Mouse (Mus musculus): ENCODE measurements at regions not wholly inside any gene's neighbourhood (a gene's known extent, or its start where the extent isn't known, plus 50 kb on each side); places are given as distances from the start of the nearest gene placed in this dataset.

GRCm38 (mm10) chr16:78098555-78098954 is 202.7 kb upstream of the Cxadr start:
- ATAC-seq (ENCODE audit: low read depth) (no peak), DNase-seq (ENCODE audit: low spot score) (no peak)
- H3K4me3 ChIP-seq (ENCODE audit: low read depth, low read length), result no peak overlapping the region
- H3K4me1 ChIP-seq (ENCODE audit: control insufficient read depth, insufficient read depth, low read length), result peaks cover 20% of the 10 kb centered on the region
- H3K27me3 ChIP-seq (replicated peaks; ENCODE audit: control insufficient read depth, insufficient read depth, low read length), result no peaks in the 10 kb centered on the region
- WGBS, result 76% methylated on average over 6 of the region's 6 CpGs
- no peaks in the 10 kb centered on the region for H3K36me3 ChIP-seq (ENCODE audit: control insufficient read depth, insufficient read depth, low read length)
- H3K27ac ChIP-seq (replicated peaks; ENCODE audit: low read depth, low read length), result no peak overlapping the region
- no peak overlapping the region for H3K9ac ChIP-seq (ENCODE audit: low read depth, low read length)
- H3K4me2 ChIP-seq (ENCODE audit: low read depth, low read length), result no peak overlapping the region
- 0 out of 2 replicates have a peak, but pooled peaks cover 5% of the 10 kb centered on the region for H3K9me3 ChIP-seq (ENCODE audit: control insufficient read depth, low read length)

- H3K4me1 ChIP-seq (ENCODE audit: control insufficient read depth, insufficient read depth, low read length), result peaks cover 18% of the 10 kb centered on the region
- no peaks in the 10 kb centered on the region for H3K27me3 ChIP-seq (replicated peaks; ENCODE audit: control insufficient read depth, insufficient read depth, low read length)
- no peak overlapping the region for H3K4me2 ChIP-seq (ENCODE audit: low read depth, low read length)
- H3K27ac ChIP-seq (replicated peaks; ENCODE audit: low read depth, low read length), result no peak overlapping the region
- H3K9ac ChIP-seq (ENCODE audit: low read depth, low read length), result no peak overlapping the region
- ATAC-seq (ENCODE audit: low read depth) (no peak), DNase-seq (ENCODE audit: low spot score) (no peak)
- no peak overlapping the region for H3K4me3 ChIP-seq (ENCODE audit: low read depth, low read length)
- 51% methylated on average over 1 of the region's 1 CpGs for whole genome bisulfite sequencing
- no peaks in the 10 kb centered on the region for H3K36me3 ChIP-seq (ENCODE audit: control insufficient read depth, insufficient read depth, low read length)
- H3K9me3 ChIP-seq (ENCODE audit: control insufficient read depth, low read length), result 0 out of 2 replicates have a peak, but pooled peaks cover 5% of the 10 kb centered on the region
Measured at GRCm38 (mm10) chr16:78096571-78096970, 204.7 kb upstream of the Cxadr start.

- no peak overlapping the region for H3K27ac ChIP-seq (replicated peaks; ENCODE audit: low read depth, low read length)
- H3K9ac ChIP-seq (ENCODE audit: low read depth, low read length), result no peak overlapping the region
- ATAC-seq (ENCODE audit: low read depth) (no peak), DNase-seq (ENCODE audit: low spot score) (no peak)
- H3K4me2 ChIP-seq (ENCODE audit: low read depth, low read length), result no peak overlapping the region
- H3K36me3 ChIP-seq (ENCODE audit: control insufficient read depth, insufficient read depth, low read length), result no peaks in the 10 kb centered on the region
- no peaks in the 10 kb centered on the region for H3K4me1 ChIP-seq (ENCODE audit: control insufficient read depth, insufficient read depth, low read length)
- no peaks in the 10 kb centered on the region for H3K27me3 ChIP-seq (replicated peaks; ENCODE audit: control insufficient read depth, insufficient read depth, low read length)
- WGBS, result 83% methylated on average over 3 of the region's 3 CpGs
- no peaks in the 10 kb centered on the region for H3K9me3 ChIP-seq (ENCODE audit: control insufficient read depth, low read length)
- H3K4me3 ChIP-seq (ENCODE audit: low read depth, low read length), result no peak overlapping the region
Measured at GRCm38 (mm10) chr16:78090155-78090554, 211.1 kb upstream of the Cxadr start.

GRCm38 (mm10) chr16:78067532-78068118 is 233.7 kb upstream of the Cxadr start:
- H3K27me3 ChIP-seq (replicated peaks; ENCODE audit: control insufficient read depth, insufficient read depth, low read length), result no peaks in the 10 kb centered on the region

GRCm38 (mm10) chr16:78060516-78060915 is 240.8 kb upstream of the Cxadr start:
- Histone ChIP-seq H3K4me3 (ENCODE audit: low read depth, low read length) (no peak overlapping the region), H3K4me2 (ENCODE audit: low read depth, low read length) (no peak overlapping the region), H3K9me3 (ENCODE audit: control insufficient read depth, low read length) (no peaks in the 10 kb centered on the region), H3K27me3 (replicated peaks; ENCODE audit: control insufficient read depth, insufficient read depth, low read length) (no peaks in the 10 kb centered on the region), H3K27ac (replicated peaks; ENCODE audit: low read depth, low read length) (no peak overlapping the region), H3K36me3 (ENCODE audit: control insufficient read depth, insufficient read depth, low read length) (no peaks in the 10 kb centered on the region), H3K9ac (ENCODE audit: low read depth, low read length) (no peak overlapping the region), H3K4me1 (ENCODE audit: control insufficient read depth, insufficient read depth, low read length) (no peaks in the 10 kb centered on the region)
- DNase-seq (ENCODE audit: low spot score) (peak; percentile 47), ATAC-seq (ENCODE audit: low read depth) (no peak)
- WGBS, result 65% methylated on average over 6 of the region's 6 CpGs

More at GRCm38 (mm10) chr16:78067532-78068118, 233.7 kb upstream of the Cxadr start:
- Histone ChIP-seq H3K9ac (ENCODE audit: low read depth, low read length) (no peak overlapping the region), H3K4me2 (ENCODE audit: low read depth, low read length) (no peak overlapping the region), H3K27ac (replicated peaks; ENCODE audit: low read depth, low read length) (0 out of 2 replicates have a peak overlapping the region, but pooled peaks have one; percentile 29), H3K4me1 (ENCODE audit: control insufficient read depth, insufficient read depth, low read length) (no peaks in the 10 kb centered on the region), H3K9me3 (ENCODE audit: control insufficient read depth, low read length) (no peaks in the 10 kb centered on the region), H3K36me3 (ENCODE audit: control insufficient read depth, insufficient read depth, low read length) (no peaks in the 10 kb centered on the region), H3K4me3 (ENCODE audit: low read depth, low read length) (no peak overlapping the region)
- peak; percentile 32 for DNase-seq (ENCODE audit: low spot score)
- ATAC-seq (ENCODE audit: low read depth), result no peak
- 54% methylated on average over 10 of the region's 10 CpGs for WGBS

GRCm38 (mm10) chr16:78057549-78057948 is 243.7 kb upstream of the Cxadr start:
- Histone ChIP-seq H3K4me2 (ENCODE audit: low read depth, low read length) (no peak overlapping the region), H3K27me3 (replicated peaks; ENCODE audit: control insufficient read depth, insufficient read depth, low read length) (no peaks in the 10 kb centered on the region), H3K36me3 (ENCODE audit: control insufficient read depth, insufficient read depth, low read length) (no peaks in the 10 kb centered on the region), H3K9me3 (ENCODE audit: control insufficient read depth, low read length) (no peaks in the 10 kb centered on the region), H3K27ac (replicated peaks; ENCODE audit: low read depth, low read length) (peak overlapping the region; percentile 55; the same call in 1 of the 2 replicates), H3K4me1 (ENCODE audit: control insufficient read depth, insufficient read depth, low read length) (peaks cover 7% of the 10 kb centered on the region; the same call in 1 of the 2 replicates), H3K9ac (ENCODE audit: low read depth, low read length) (no peak overlapping the region), H3K4me3 (ENCODE audit: low read depth, low read length) (no peak overlapping the region)
- DNase-seq (ENCODE audit: low spot score), result peak; percentile 54
- 25% methylated on average over 3 of the region's 3 CpGs for WGBS
- ATAC-seq (ENCODE audit: low read depth), result peak; percentile 44; the same call in 1 of the 2 replicates

- no peaks in the 10 kb centered on the region for H3K27me3 ChIP-seq (replicated peaks; ENCODE audit: control insufficient read depth, insufficient read depth, low read length)
- peaks cover 15% of the 10 kb centered on the region; the same call in 1 of the 2 replicates for H3K4me1 ChIP-seq (ENCODE audit: control insufficient read depth, insufficient read depth, low read length)
- no peak overlapping the region for H3K4me2 ChIP-seq (ENCODE audit: low read depth, low read length)
- 35% methylated on average over 7 of the region's 7 CpGs for WGBS
- DNase-seq (ENCODE audit: low spot score) (peak; percentile 64), ATAC-seq (ENCODE audit: low read depth) (0 out of 2 replicates have a peak, but pooled peaks have one; percentile 53)
- H3K9ac ChIP-seq (ENCODE audit: low read depth, low read length), result no peak overlapping the region
- H3K4me3 ChIP-seq (ENCODE audit: low read depth, low read length), result no peak overlapping the region
- H3K27ac ChIP-seq (replicated peaks; ENCODE audit: low read depth, low read length), result no peak overlapping the region
- no peaks in the 10 kb centered on the region for H3K36me3 ChIP-seq (ENCODE audit: control insufficient read depth, insufficient read depth, low read length)
- no peaks in the 10 kb centered on the region for H3K9me3 ChIP-seq (ENCODE audit: control insufficient read depth, low read length)
Measured at GRCm38 (mm10) chr16:78052133-78052532, 249.2 kb upstream of the Cxadr start.

GRCm38 (mm10) chr16:78040149-78040920 is 261.0 kb upstream of the Cxadr start:
- 32% methylated on average over 4 of the region's 4 CpGs for WGBS
- no peak overlapping the region for H3K4me2 ChIP-seq (ENCODE audit: low read depth, low read length)

More at GRCm38 (mm10) chr16:78040149-78040920, 261.0 kb upstream of the Cxadr start:
- Histone ChIP-seq H3K9me3 (ENCODE audit: control insufficient read depth, low read length) (no peaks in the 10 kb centered on the region), H3K9ac (ENCODE audit: low read depth, low read length) (no peak overlapping the region), H3K27ac (replicated peaks; ENCODE audit: low read depth, low read length) (no peak overlapping the region), H3K36me3 (ENCODE audit: control insufficient read depth, insufficient read depth, low read length) (no peaks in the 10 kb centered on the region), H3K4me1 (ENCODE audit: control insufficient read depth, insufficient read depth, low read length) (no peaks in the 10 kb centered on the region; the same call in 1 of the 2 replicates), H3K27me3 (replicated peaks; ENCODE audit: control insufficient read depth, insufficient read depth, low read length) (no peaks in the 10 kb centered on the region), H3K4me3 (ENCODE audit: low read depth, low read length) (no peak overlapping the region)
- DNase-seq (ENCODE audit: low spot score) (peak; percentile 75), ATAC-seq (ENCODE audit: low read depth) (no peak)
